Mouse (Mus musculus) splenic B cell, adult 2 months (primary cell): Measurements from ENCODE around the gene Praf2.
"Not testable (repeated sequence)": the region's sequence is repeated elsewhere in the genome, so short reads cannot be mapped to it uniquely, and the experiment has no call there.

Experiments
- DNase-seq: peaks from one replicate; pipeline ENCODE4 v3.0.0-alpha.2; 2011; ENCODE audit warnings: low read depth, low spot score
- H3K27me3 ChIP-seq: 2 replicates; pipeline ENCODE4 v1.6.1; 2012; ENCODE audit warnings: mild to moderate bottlenecking, low read length, moderate library complexity, mixed read lengths; ENCODE audit not compliant: control insufficient read depth, poor library complexity, insufficient read depth, severe bottlenecking
- H3K36me3 ChIP-seq: 2 replicates; pipeline ENCODE4 v1.6.1; 2012; ENCODE audit warnings: mild to moderate bottlenecking, low read length, moderate library complexity, mixed read lengths; ENCODE audit not compliant: control insufficient read depth, poor library complexity, insufficient read depth, severe bottlenecking

Gene Praf2

GRCm38 (mm10) chrX:7722282-7722611 lies 6.0 kb upstream of the Praf2 start:
- no peaks in the 10 kb centered on the region for H3K36me3 ChIP-seq

GRCm38 (mm10) chrX:7722691-7723090 lies 5.5 kb upstream of the Praf2 start:
- no peak for DNase-seq
- H3K36me3 ChIP-seq, result no peaks in the 10 kb centered on the region
- H3K27me3 ChIP-seq, result no peaks in the 10 kb centered on the region

More at GRCm38 (mm10) chrX:7722282-7722611, 6.0 kb upstream of the Praf2 start:
- H3K27me3 ChIP-seq, result no peaks in the 10 kb centered on the region
- DNase-seq, result no peak

- Histone ChIP-seq H3K36me3 (no peaks in the 10 kb centered on the region), H3K27me3 (no peaks in the 10 kb centered on the region)
- DNase-seq, result no peak
Observed at GRCm38 (mm10) chrX:7724135-7724534, 4.1 kb upstream of the Praf2 start.

GRCm38 (mm10) chrX:7725841-7726240 lies 2.4 kb upstream of the Praf2 start:
- H3K27me3 ChIP-seq, result no peaks in the 10 kb centered on the region
- no peak for DNase-seq
- no peaks in the 10 kb centered on the region for H3K36me3 ChIP-seq

GRCm38 (mm10) chrX:7727176-7727575 lies 1.1 kb upstream of the Praf2 start:
- H3K36me3 ChIP-seq, result no peaks in the 10 kb centered on the region
- H3K27me3 ChIP-seq, result no peaks in the 10 kb centered on the region
- DNase-seq, result no peak

- no peaks in the 10 kb centered on the region for H3K27me3 ChIP-seq
- H3K36me3 ChIP-seq, result no peaks in the 10 kb centered on the region
- DNase-seq, result no peak
Observed at GRCm38 (mm10) chrX:7728922-7729265, 655 bp downstream of the Praf2 start.

- DNase-seq, result peak; percentile 81
Observed at GRCm38 (mm10) chrX:7733571-7734156, 5.4 kb downstream of the Praf2 start.

GRCm38 (mm10) chrX:7739336-7740081 lies 11.3 kb downstream of the Praf2 start:
- Histone ChIP-seq H3K36me3 (no peaks in the 10 kb centered on the region), H3K27me3 (no peaks in the 10 kb centered on the region)
- no peak for DNase-seq

More at GRCm38 (mm10) chrX:7733571-7734156, 5.4 kb downstream of the Praf2 start:
- Histone ChIP-seq H3K36me3 (no peaks in the 10 kb centered on the region), H3K27me3 (no peaks in the 10 kb centered on the region)

GRCm38 (mm10) chrX:7740082-7740819 lies 12.0 kb downstream of the Praf2 start:
- Histone ChIP-seq H3K36me3 (no peaks in the 10 kb centered on the region), H3K27me3 (no peaks in the 10 kb centered on the region)
- no peak for DNase-seq

- DNase-seq, result no peak
- Histone ChIP-seq H3K27me3 (no peaks in the 10 kb centered on the region), H3K36me3 (no peaks in the 10 kb centered on the region)
Observed at GRCm38 (mm10) chrX:7741103-7741502, 12.9 kb downstream of the Praf2 start.

- H3K36me3 ChIP-seq, result no peaks in the 10 kb centered on the region
- no peaks in the 10 kb centered on the region for H3K27me3 ChIP-seq
- DNase-seq, result no peak
Observed at GRCm38 (mm10) chrX:7743470-7743869, 15.2 kb downstream of the Praf2 start.

- DNase-seq, result no peak
- Histone ChIP-seq H3K27me3 (no peaks in the 10 kb centered on the region), H3K36me3 (no peaks in the 10 kb centered on the region)
Observed at GRCm38 (mm10) chrX:7744940-7745339, 16.7 kb downstream of the Praf2 start.

- no peak for DNase-seq
- no peaks in the 10 kb centered on the region for H3K36me3 ChIP-seq
- H3K27me3 ChIP-seq, result no peaks in the 10 kb centered on the region
Observed at GRCm38 (mm10) chrX:7745429-7745828, 17.2 kb downstream of the Praf2 start.

GRCm38 (mm10) chrX:7750432-7751116 lies 22.3 kb downstream of the Praf2 start, which contains the start of gene Ccdc120:
Gene Ccdc120, minus strand, starts transcription at chrX:7750905.
- H3K36me3 ChIP-seq, result no peaks in the 10 kb centered on the region
- H3K27me3 ChIP-seq, result no peaks in the 10 kb centered on the region
- no peak for DNase-seq

GRCm38 (mm10) chrX:7753627-7754026 lies 25.4 kb downstream of the Praf2 start:
- peak; percentile 49 for DNase-seq
- not testable (repeated sequence) for H3K36me3 ChIP-seq

More at GRCm38 (mm10) chrX:7753627-7754026, 25.4 kb downstream of the Praf2 start:
- not testable (repeated sequence) for H3K27me3 ChIP-seq
